In the genomic region with DNA sequence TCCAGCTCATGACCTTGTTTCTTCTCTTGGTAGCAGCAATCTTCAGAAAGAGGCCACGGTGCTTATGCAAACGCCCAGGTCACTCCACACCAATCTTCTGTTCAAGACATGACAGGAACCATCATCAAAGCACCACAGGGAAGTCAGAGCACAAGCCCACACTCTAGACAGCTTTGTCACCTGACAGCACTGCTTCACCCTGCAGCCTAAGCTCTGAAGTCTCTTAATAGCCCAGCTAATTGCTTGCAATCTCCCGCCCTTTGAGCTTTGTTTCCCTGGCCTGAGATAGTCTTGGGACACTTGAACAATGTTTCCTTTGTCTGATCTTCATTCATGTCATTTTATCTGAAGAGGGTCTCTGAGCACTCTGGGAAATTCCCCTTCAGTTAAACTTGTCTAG, we compare ENCODE assay signal across 19 mouse cellular contexts.
DNase-seq lines count a peak whose midpoint lies in the region; ATAC-seq and TF ChIP-seq lines count a peak whose summit lies in the region.
"Had no signal": no experiment of that assay in that cellular context is flagged by ENCODE, and none has a peak within 500 bp of the region (broad histone marks: within the 10 kb centered on the region; RNA-seq: fewer than 3 reads in every experiment).

No protein-coding gene starts in this region.

- H3K4me3 ChIP-seq in hindbrain, embryonic 10.5 days = no peak overlapping the region
- H3K4me3 ChIP-seq in hindbrain, postnatal 0 days (ENCODE audit: low read length) = no peak overlapping the region
- H3K4me3 ChIP-seq in embryonic facial prominence, embryonic 10.5 days = no peak overlapping the region
- H3K4me3 ChIP-seq: erythroblast, embryonic 14.5 days; limb, embryonic 15.5 days had no signal

- no peak overlapping the region for H3K27ac ChIP-seq in hindbrain, embryonic 10.5 days
- H3K27ac ChIP-seq in hindbrain, postnatal 0 days = no peak overlapping the region
- no peak overlapping the region for H3K27ac ChIP-seq in embryonic facial prominence, embryonic 10.5 days (replicated peaks)
- H3K27ac ChIP-seq: limb, embryonic 15.5 days had no signal

- H3K4me1 ChIP-seq in hindbrain, embryonic 10.5 days (replicated peaks) = peaks cover 5% of the 10 kb centered on the region
- H3K4me1 ChIP-seq in hindbrain, postnatal 0 days (ENCODE audit: insufficient read depth, low read length) = no peaks in the 10 kb centered on the region
- H3K4me1 ChIP-seq in embryonic facial prominence, embryonic 10.5 days = peaks cover 5% of the 10 kb centered on the region
- H3K4me1 ChIP-seq: limb, embryonic 15.5 days had no signal

- ATAC-seq in hindbrain, postnatal 0 days = no peak
- ATAC-seq: hindbrain, embryonic 16.5 days had no signal

- H3K9me3 ChIP-seq in hindbrain, embryonic 10.5 days = no peaks in the 10 kb centered on the region
- no peaks in the 10 kb centered on the region for H3K9me3 ChIP-seq in hindbrain, postnatal 0 days (ENCODE audit: low read length)
- H3K9me3 ChIP-seq in embryonic facial prominence, embryonic 10.5 days = no peaks in the 10 kb centered on the region
- H3K9me3 ChIP-seq: limb, embryonic 15.5 days had no signal

- DNase-seq in hindbrain, embryonic 10.5 days (ENCODE audit: low spot score) = peak; percentile 18
- DNase-seq in hindbrain, postnatal 0 days (ENCODE audit: low spot score) = no peak
- DNase-seq in Muller cell, postnatal 12 days (ENCODE audit: inconsistent ontology term) = peak; percentile 41
- peak; percentile 15 for DNase-seq in embryonic facial prominence, embryonic 10.5 days (ENCODE audit: low spot score)
- peak; percentile 89 for DNase-seq in retina, postnatal 1 day
- DNase-seq in gastrocnemius, adult 8-10 months (ENCODE audit: low spot score in 2 of 2) = no peak
- no peak for DNase-seq in urinary bladder, postnatal 25 days (ENCODE audit: low spot score)
- no peak for DNase-seq in cerebellum, postnatal 4 days (ENCODE audit: low spot score in 2 of 2)
- DNase-seq: adrenal gland, postnatal 25 days; cerebellum, adult 8-10 months; gastrocnemius, postnatal 14 days; heart, postnatal 36 days; layer of hippocampus, postnatal 36 days; lung, postnatal 14 days; thymus, postnatal 25 days had no signal

- no peaks in the 10 kb centered on the region for H3K27me3 ChIP-seq in hindbrain, embryonic 10.5 days (ENCODE audit: insufficient read depth, poor library complexity, severe bottlenecking)
- H3K27me3 ChIP-seq in hindbrain, postnatal 0 days (ENCODE audit: insufficient read depth, low read length) = no peaks in the 10 kb centered on the region
- H3K27me3 ChIP-seq in embryonic facial prominence, embryonic 10.5 days (replicated peaks; ENCODE audit: low read depth, poor library complexity, severe bottlenecking) = no peaks in the 10 kb centered on the region
- H3K27me3 ChIP-seq: limb, embryonic 15.5 days had no signal

- 35% methylated on average over 3 of the region's 3 CpGs for WGBS in hindbrain, embryonic 10.5 days
- WGBS in hindbrain, postnatal 0 days = 30% methylated on average over 3 of the region's 3 CpGs
- 34% methylated on average over 3 of the region's 3 CpGs for WGBS in embryonic facial prominence, embryonic 10.5 days

- TF ChIP-seq CTCF in hindbrain, postnatal 0 days (IDR thresholded peaks at IDR 0.05; ENCODE audit: low read depth) = no peak

- no peak overlapping the region for H3K4me2 ChIP-seq in hindbrain, postnatal 0 days (ENCODE audit: low read depth, low read length)
- H3K4me2 ChIP-seq: limb, embryonic 15.5 days; midbrain, embryonic 11.5 days had no signal

- H3K36me3 ChIP-seq in hindbrain, embryonic 10.5 days = no peaks in the 10 kb centered on the region
- H3K36me3 ChIP-seq in hindbrain, postnatal 0 days (ENCODE audit: insufficient read depth, low read length) = no peaks in the 10 kb centered on the region
- no peaks in the 10 kb centered on the region for H3K36me3 ChIP-seq in embryonic facial prominence, embryonic 10.5 days (replicated peaks)
- H3K36me3 ChIP-seq: limb, embryonic 15.5 days had no signal

- no peak overlapping the region for H3K9ac ChIP-seq in hindbrain, postnatal 0 days (replicated peaks; ENCODE audit: low read length)
- H3K9ac ChIP-seq: limb, embryonic 15.5 days had no signal

Comparison
In these comparisons a context has a peak if more than half of its experiments do, and no peak if none do; other contexts are left out.
1. DNase-seq: peak in hindbrain, embryonic 10.5 days (single experiment), Muller cell, postnatal 12 days (single experiment), embryonic facial prominence, embryonic 10.5 days (single experiment) and retina, postnatal 1 day (single experiment); none in hindbrain, postnatal 0 days (single experiment), gastrocnemius, adult 8-10 months (0 of 2), urinary bladder, postnatal 25 days (single experiment) and cerebellum, postnatal 4 days (0 of 2).